Mouse (Mus musculus): ENCODE measurements around the gene Gm26558. TPM values are rescaled to one million over a fixed set of nuclear protein-coding genes. Genes with fewer than 3 reads are reported as not detected.
A peak's percentile ranks its signal among the peaks of the same experiment; 100 is the strongest.

Gene Gm26558
- polyA plus RNA-seq, 1 experiment from 2014 or later: 4.6 TPM

DNA sequence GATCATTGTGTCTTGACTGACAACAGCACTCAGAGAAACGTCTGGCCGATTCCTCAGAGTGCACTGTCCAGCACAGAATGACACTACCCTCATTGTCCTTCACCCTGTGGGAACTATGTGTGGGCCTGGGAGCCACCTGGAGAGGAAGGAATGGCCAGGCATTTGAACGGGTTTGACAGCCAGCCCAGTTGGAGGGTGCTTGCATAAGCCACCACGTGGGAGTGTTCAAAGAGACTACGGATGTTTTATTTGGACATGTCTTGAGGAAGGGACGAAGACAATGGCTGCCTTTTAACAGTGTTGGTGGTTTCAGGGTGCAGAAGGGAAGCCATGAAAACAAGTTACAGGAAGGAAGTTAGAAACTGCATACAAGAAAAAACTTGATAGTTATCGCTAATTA lies 36.1 kb downstream of the Gm26558 start:
- Histone ChIP-seq H3K9me3 (ENCODE audit: control insufficient read depth, low read length) (no peaks in the 10 kb centered on the region), H3K9ac (ENCODE audit: low read length) (no peak overlapping the region), H3K27ac (replicated peaks; ENCODE audit: low read depth, low read length) (no peak overlapping the region), H3K4me2 (ENCODE audit: low read depth, severe bottlenecking) (no peak overlapping the region), H3K4me3 (ENCODE audit: low read depth, low read length) (no peak overlapping the region), H3K4me1 (ENCODE audit: control insufficient read depth, insufficient read depth, low read length) (0 out of 2 replicates have a peak, but pooled peaks cover 8% of the 10 kb centered on the region), H3K27me3 (ENCODE audit: control insufficient read depth, insufficient read depth, low read length) (no peaks in the 10 kb centered on the region), H3K36me3 (ENCODE audit: control insufficient read depth, insufficient read depth, low read length) (no peaks in the 10 kb centered on the region)
- DNase-seq (ENCODE audit: low spot score) (no peak), ATAC-seq (ENCODE audit: insufficient number of reproducible peaks, low FRiP score, low TSS enrichment, low read depth) (no peak)
- WGBS: 84% methylated on average over 7 of the region's 7 CpGs

DNA sequence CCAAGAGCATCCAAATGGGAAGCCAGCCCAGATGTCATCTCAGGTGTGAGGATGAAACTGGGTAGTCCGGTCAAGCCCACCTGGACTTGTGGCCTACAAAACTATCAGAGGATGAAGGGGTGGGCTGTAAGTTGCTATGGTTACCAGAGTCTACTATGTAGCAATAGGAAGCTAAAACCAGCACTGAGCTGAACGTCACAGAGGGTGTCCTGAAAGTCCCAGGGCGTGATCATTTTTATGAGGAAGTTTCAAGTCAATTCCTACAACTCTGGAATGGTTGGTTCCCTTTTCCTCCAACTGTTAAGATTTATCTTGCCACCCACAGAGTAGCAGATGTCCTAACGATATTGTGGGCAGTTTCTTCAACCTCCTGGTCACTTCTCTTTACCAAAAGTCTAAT lies 39.7 kb downstream of the Gm26558 start:
- DNase-seq (ENCODE audit: low spot score): no peak

DNA sequence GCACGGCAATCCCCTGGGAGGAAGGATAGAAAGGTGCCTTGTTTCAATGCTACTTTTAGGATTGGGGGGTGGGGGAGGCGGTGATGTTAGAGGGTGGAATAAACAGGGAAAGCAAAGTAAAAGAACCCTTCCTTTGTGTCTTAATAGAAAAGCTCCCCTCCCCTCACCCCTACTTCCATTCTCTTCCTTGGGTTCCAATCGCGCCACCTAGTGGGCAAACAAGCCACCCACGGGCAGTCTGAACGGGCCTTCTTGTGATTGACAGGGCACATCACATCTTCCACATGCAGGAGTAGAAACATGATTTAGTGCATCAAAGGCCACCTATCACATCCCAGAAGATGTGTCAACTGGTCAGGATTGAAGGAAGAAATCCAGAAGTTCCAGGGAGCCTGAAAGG lies 41.7 kb downstream of the Gm26558 start:
- no peak for ATAC-seq (ENCODE audit: insufficient number of reproducible peaks, low FRiP score, low TSS enrichment, low read depth)
- Histone ChIP-seq H3K9me3 (ENCODE audit: control insufficient read depth, low read length) (no peaks in the 10 kb centered on the region), H3K4me3 (ENCODE audit: low read depth, low read length) (no peak overlapping the region), H3K36me3 (ENCODE audit: control insufficient read depth, insufficient read depth, low read length) (no peaks in the 10 kb centered on the region), H3K4me2 (ENCODE audit: low read depth, severe bottlenecking) (no peak overlapping the region), H3K27me3 (ENCODE audit: control insufficient read depth, insufficient read depth, low read length) (no peaks in the 10 kb centered on the region), H3K9ac (ENCODE audit: low read length) (no peak overlapping the region), H3K27ac (replicated peaks; ENCODE audit: low read depth, low read length) (no peak overlapping the region), H3K4me1 (ENCODE audit: control insufficient read depth, insufficient read depth, low read length) (no peaks in the 10 kb centered on the region)
- DNase-seq (ENCODE audit: low spot score): peak; percentile 79
- 28% methylated on average over 6 of the region's 6 CpGs for WGBS

More for the DNA sequence above, 39.7 kb downstream of the Gm26558 start:
- 68% methylated on average over 4 of the region's 4 CpGs for WGBS
- Histone ChIP-seq H3K27ac (replicated peaks; ENCODE audit: low read depth, low read length) (no peak overlapping the region), H3K4me3 (ENCODE audit: low read depth, low read length) (no peak overlapping the region), H3K4me1 (ENCODE audit: control insufficient read depth, insufficient read depth, low read length) (no peaks in the 10 kb centered on the region), H3K9me3 (ENCODE audit: control insufficient read depth, low read length) (no peaks in the 10 kb centered on the region), H3K4me2 (ENCODE audit: low read depth, severe bottlenecking) (no peak overlapping the region), H3K36me3 (ENCODE audit: control insufficient read depth, insufficient read depth, low read length) (no peaks in the 10 kb centered on the region), H3K9ac (ENCODE audit: low read length) (no peak overlapping the region), H3K27me3 (ENCODE audit: control insufficient read depth, insufficient read depth, low read length) (no peaks in the 10 kb centered on the region)
- ATAC-seq (ENCODE audit: insufficient number of reproducible peaks, low FRiP score, low TSS enrichment, low read depth): no peak

DNA sequence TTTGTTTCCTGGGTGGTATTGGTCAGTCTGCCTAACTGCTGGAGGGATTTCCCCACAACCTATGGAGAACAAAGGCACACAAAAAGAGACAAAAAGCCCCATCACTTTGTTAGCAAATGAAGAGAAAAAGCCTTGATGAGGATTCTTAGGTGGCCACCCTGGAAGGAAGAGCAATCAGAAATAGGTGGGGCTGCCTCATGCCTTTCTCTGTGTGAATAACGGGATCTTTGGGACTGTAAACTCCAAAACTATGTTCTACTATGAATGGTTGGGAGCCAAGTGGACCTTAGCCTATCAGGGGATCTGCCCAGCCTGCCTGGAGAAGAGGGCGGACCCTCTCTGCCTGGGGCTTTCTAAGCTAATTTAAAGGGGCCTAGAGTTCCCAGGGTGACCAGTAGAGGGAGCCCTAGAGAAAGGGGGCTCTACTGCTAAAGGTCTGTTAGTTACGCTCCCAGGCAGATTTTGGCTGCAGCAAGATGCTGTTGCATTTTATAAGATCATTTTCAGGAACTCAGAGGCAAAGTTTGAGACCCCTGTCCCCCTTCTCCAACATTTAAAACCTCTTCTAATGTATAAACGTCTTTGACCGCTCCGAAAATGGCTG lies 42.6 kb downstream of the Gm26558 start:
- no peak for DNase-seq (ENCODE audit: low spot score)
- H3K9ac ChIP-seq (ENCODE audit: low read length): no peak overlapping the region
- H3K27me3 ChIP-seq (ENCODE audit: control insufficient read depth, insufficient read depth, low read length): no peaks in the 10 kb centered on the region
- WGBS: 81% methylated on average over 6 of the region's 6 CpGs
- no peak overlapping the region for H3K27ac ChIP-seq (replicated peaks; ENCODE audit: low read depth, low read length)
- no peak overlapping the region for H3K4me3 ChIP-seq (ENCODE audit: low read depth, low read length)
- ATAC-seq (ENCODE audit: insufficient number of reproducible peaks, low FRiP score, low TSS enrichment, low read depth): no peak
- H3K9me3 ChIP-seq (ENCODE audit: control insufficient read depth, low read length): no peaks in the 10 kb centered on the region
- H3K4me2 ChIP-seq (ENCODE audit: low read depth, severe bottlenecking): no peak overlapping the region
- no peaks in the 10 kb centered on the region for H3K4me1 ChIP-seq (ENCODE audit: control insufficient read depth, insufficient read depth, low read length)
- H3K36me3 ChIP-seq (ENCODE audit: control insufficient read depth, insufficient read depth, low read length): no peaks in the 10 kb centered on the region

DNA sequence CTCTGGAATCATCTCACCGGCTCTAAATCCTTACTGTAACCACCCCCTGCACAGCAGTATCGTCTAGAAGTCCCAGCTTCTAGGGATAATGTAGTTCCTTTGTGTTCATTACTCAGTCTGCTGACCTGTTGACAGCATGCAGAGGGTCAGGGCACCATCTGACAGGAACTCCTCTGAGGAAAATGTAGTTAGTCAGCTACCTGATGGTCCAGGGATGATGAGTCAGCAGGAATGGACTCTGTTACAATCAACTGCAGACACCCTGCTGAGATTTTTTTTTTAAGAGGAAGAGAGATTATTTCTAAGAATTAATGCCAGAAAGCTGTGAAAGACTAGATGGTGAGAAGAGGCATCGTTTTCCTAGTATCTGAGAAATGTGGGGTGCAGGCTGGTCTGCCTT lies 45.3 kb downstream of the Gm26558 start:
- H3K4me2 ChIP-seq (ENCODE audit: low read depth, severe bottlenecking): no peak overlapping the region
- H3K9me3 ChIP-seq (ENCODE audit: control insufficient read depth, low read length): no peaks in the 10 kb centered on the region
- 82% methylated on average over 3 of the region's 3 CpGs for WGBS
- no peaks in the 10 kb centered on the region for H3K4me1 ChIP-seq (ENCODE audit: control insufficient read depth, insufficient read depth, low read length)
- ATAC-seq (ENCODE audit: insufficient number of reproducible peaks, low FRiP score, low TSS enrichment, low read depth) (no peak), DNase-seq (ENCODE audit: low spot score) (no peak)
- no peak overlapping the region for H3K9ac ChIP-seq (ENCODE audit: low read length)
- no peak overlapping the region for H3K4me3 ChIP-seq (ENCODE audit: low read depth, low read length)
- H3K27me3 ChIP-seq (ENCODE audit: control insufficient read depth, insufficient read depth, low read length): no peaks in the 10 kb centered on the region
- H3K27ac ChIP-seq (replicated peaks; ENCODE audit: low read depth, low read length): no peak overlapping the region
- H3K36me3 ChIP-seq (ENCODE audit: control insufficient read depth, insufficient read depth, low read length): no peaks in the 10 kb centered on the region

DNA sequence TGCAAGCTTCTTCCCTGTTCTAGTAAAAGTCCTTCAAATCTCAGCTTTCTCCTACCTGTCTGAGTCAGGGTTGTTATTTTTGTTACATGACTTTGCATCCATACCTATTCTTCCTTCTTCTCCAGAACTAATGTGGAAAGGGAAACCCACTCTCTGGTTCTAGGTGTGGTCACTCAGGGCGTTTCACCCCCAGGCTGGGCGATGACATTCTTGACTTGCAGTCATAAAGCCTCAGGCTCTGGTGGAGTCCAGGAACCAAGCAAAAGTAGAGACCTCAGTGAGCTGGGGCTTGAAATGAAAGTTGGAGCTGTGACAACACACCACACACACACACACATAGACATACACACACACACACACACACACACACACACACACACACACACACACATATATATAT lies 45.8 kb downstream of the Gm26558 start:
- DNase-seq (ENCODE audit: low spot score): no peak
- no peaks in the 10 kb centered on the region for H3K9me3 ChIP-seq (ENCODE audit: control insufficient read depth, low read length)
- H3K36me3 ChIP-seq (ENCODE audit: control insufficient read depth, insufficient read depth, low read length): no peaks in the 10 kb centered on the region
- no peak overlapping the region for H3K9ac ChIP-seq (ENCODE audit: low read length)
- no peaks in the 10 kb centered on the region for H3K27me3 ChIP-seq (ENCODE audit: control insufficient read depth, insufficient read depth, low read length)
- H3K4me1 ChIP-seq (ENCODE audit: control insufficient read depth, insufficient read depth, low read length): no peaks in the 10 kb centered on the region
- no peak overlapping the region for H3K4me2 ChIP-seq (ENCODE audit: low read depth, severe bottlenecking)
- 84% methylated on average over 2 of the region's 2 CpGs for WGBS
- H3K4me3 ChIP-seq (ENCODE audit: low read depth, low read length): no peak overlapping the region
- no peak overlapping the region for H3K27ac ChIP-seq (replicated peaks; ENCODE audit: low read depth, low read length)
- ATAC-seq (ENCODE audit: insufficient number of reproducible peaks, low FRiP score, low TSS enrichment, low read depth): no peak

DNA sequence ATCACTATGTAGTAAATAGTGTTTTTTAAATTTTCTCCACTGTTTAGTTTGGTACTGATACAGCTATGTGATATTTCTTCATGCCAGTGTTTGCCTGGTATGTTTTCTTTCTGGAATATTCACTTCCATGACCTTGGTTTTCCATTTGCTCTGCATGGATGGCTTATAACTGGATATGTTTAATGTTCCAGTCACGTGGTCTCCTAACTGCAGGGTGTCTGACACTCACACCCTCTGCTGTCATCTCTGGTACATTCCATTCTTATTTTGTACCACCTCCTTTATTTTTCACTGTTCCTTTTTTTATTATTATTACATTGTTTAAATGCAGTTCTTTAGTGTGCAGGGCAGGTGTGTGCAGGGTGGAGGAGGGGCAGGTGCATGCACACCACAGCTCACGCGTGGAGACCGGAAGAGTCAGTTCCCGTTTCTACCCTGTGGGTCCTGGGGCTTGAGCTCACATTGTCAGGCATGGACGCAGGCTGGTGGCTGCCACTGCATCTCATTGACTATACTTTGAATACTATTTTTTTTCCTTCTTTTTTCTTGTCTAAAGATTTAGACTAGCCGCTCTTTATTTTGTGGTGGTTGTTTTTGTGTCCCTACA lies 47.1 kb downstream of the Gm26558 start:
- no peak for DNase-seq (ENCODE audit: low spot score)
- no peaks in the 10 kb centered on the region for H3K4me1 ChIP-seq (ENCODE audit: control insufficient read depth, insufficient read depth, low read length)
- H3K27ac ChIP-seq (replicated peaks; ENCODE audit: low read depth, low read length): no peak overlapping the region
- 89% methylated on average over 7 of the region's 7 CpGs for WGBS
- H3K9ac ChIP-seq (ENCODE audit: low read length): no peak overlapping the region
- no peak overlapping the region for H3K4me3 ChIP-seq (ENCODE audit: low read depth, low read length)
- H3K27me3 ChIP-seq (ENCODE audit: control insufficient read depth, insufficient read depth, low read length): no peaks in the 10 kb centered on the region
- no peaks in the 10 kb centered on the region for H3K36me3 ChIP-seq (ENCODE audit: control insufficient read depth, insufficient read depth, low read length)
- H3K4me2 ChIP-seq (ENCODE audit: low read depth, severe bottlenecking): no peak overlapping the region
- no peak for ATAC-seq (ENCODE audit: insufficient number of reproducible peaks, low FRiP score, low TSS enrichment, low read depth)
- no peaks in the 10 kb centered on the region for H3K9me3 ChIP-seq (ENCODE audit: control insufficient read depth, low read length)

Data from limb, embryonic 11.5 days (tissue).